Mouse (Mus musculus) CH12.LX (cell line): Measurements from ENCODE around the gene Ebf3. TPM values are rescaled to one million over a fixed set of nuclear protein-coding genes. Genes with fewer than 3 reads are reported as not detected.

Experiments
- DNase-seq: peaks from one replicate; pipeline ENCODE4 v3.0.0-alpha.2; 2013; ENCODE audit errors: extremely low read depth
- H3K27ac ChIP-seq: 2 replicates; pipeline ENCODE4 v1.5.1; 2012; ENCODE audit warnings: low read depth, mild to moderate bottlenecking, control low read depth, moderate library complexity; ENCODE audit not compliant: insufficient read depth
- H3K27me3 ChIP-seq: replicated peaks from 2 replicates; pipeline ENCODE3; 2012; ENCODE audit warnings: inconsistent platforms
- H3K36me3 ChIP-seq, 2 experiments: replicated peaks in 1 of 2; 2 replicates each; pipeline versions ENCODE3 to v1.6.1; 2012; ENCODE audit warnings: inconsistent platforms in 1 of 2, low read length in 1 of 2, mild to moderate bottlenecking in 1 of 2, mixed read lengths in 1 of 2, moderate library complexity in 1 of 2; ENCODE audit not compliant: control insufficient read depth in 1 of 2, insufficient read depth in 1 of 2
- H3K4me1 ChIP-seq, 2 experiments: 2 replicates each; pipeline ENCODE4 v1.6.1; 2012; ENCODE audit warnings: inconsistent platforms in 1 of 2, moderate library complexity in 1 of 2; ENCODE audit not compliant: insufficient read depth in 2 of 2, control insufficient read depth in 1 of 2
- H3K4me2 ChIP-seq: 2 replicates; pipeline ENCODE4 v1.6.1; 2012; ENCODE audit warnings: low read depth, mild to moderate bottlenecking, control low read depth; ENCODE audit not compliant: poor library complexity, insufficient read depth, severe bottlenecking
- H3K4me3 ChIP-seq, 3 experiments: fragments of 150-350 bp in 1 of 3; sonication (generic) in 1 of 3; replicated peaks in 1 of 3; 2 replicates each; pipeline versions ENCODE3 to v1.5.1; 2011 to 2012; ENCODE audit warnings: low read depth in 2 of 3, low read length in 2 of 3, mild to moderate bottlenecking in 2 of 3, moderate library complexity in 2 of 3, control low read depth in 1 of 3, improper control_type of control experiment in 1 of 3, inconsistent platforms in 1 of 3, mixed read lengths in 1 of 3; ENCODE audit not compliant: poor library complexity in 1 of 3
- H3K79me2 ChIP-seq: replicated peaks from 2 replicates; pipeline ENCODE4 v1.6.1; 2012; ENCODE audit warnings: mild to moderate bottlenecking, moderate library complexity; ENCODE audit not compliant: control insufficient read depth, poor library complexity, insufficient read depth, severe bottlenecking; ENCODE audit errors: extremely low read depth
- H3K9ac ChIP-seq: 2 replicates; pipeline ENCODE4 v1.6.1; 2012; ENCODE audit warnings: low read depth, mild to moderate bottlenecking, control low read depth, moderate library complexity; ENCODE audit not compliant: insufficient read depth
- H3K9me3 ChIP-seq: replicated peaks from 2 replicates; pipeline ENCODE3; 2012; ENCODE audit warnings: low read length, inconsistent platforms, mixed read lengths
- BHLHE40 ChIP-seq: IDR thresholded peaks from 2 replicates; pipeline ENCODE4 v1.6.1; 2011; ENCODE audit warnings: mild to moderate bottlenecking, low read depth, low read length, improper control_type of control experiment
- CHD1 ChIP-seq: IDR thresholded peaks from 2 replicates; pipeline ENCODE4 v1.6.1; 2012; ENCODE audit warnings: low read depth, low read length, improper control_type of control experiment, inconsistent platforms
- CHD2 ChIP-seq: IDR thresholded peaks from 2 replicates; pipeline ENCODE4 v1.6.1; 2011; ENCODE audit warnings: low read length, improper control_type of control experiment
- CTCF ChIP-seq, 2 experiments: IDR thresholded peaks in 1 of 2; conservative IDR thresholded peaks in 1 of 2; 2 replicates each; pipeline ENCODE4 v1.5.1; 2011 to 2012; ENCODE audit warnings: low read depth in 2 of 2, low read length in 2 of 2, improper control_type of control experiment in 1 of 2, inconsistent platforms in 1 of 2, mild to moderate bottlenecking in 1 of 2, moderate library complexity in 1 of 2
- E2F4 ChIP-seq: IDR thresholded peaks from 2 replicates; pipeline ENCODE4 v1.6.1; 2011; ENCODE audit warnings: low read depth, low read length, improper control_type of control experiment; ENCODE audit not compliant: insufficient replicate concordance
- ELF1 ChIP-seq: IDR thresholded peaks from 2 replicates; pipeline ENCODE4 v1.6.1; 2014; ENCODE audit warnings: low read depth, mild to moderate bottlenecking, inconsistent platforms, low read length, improper control_type of control experiment
- EP300 ChIP-seq: IDR thresholded peaks from 2 replicates; pipeline ENCODE4 v1.6.1; 2011; ENCODE audit warnings: low read length, improper control_type of control experiment
- ETS1 ChIP-seq: conservative IDR thresholded peaks from 2 replicates; pipeline ENCODE4 v1.6.1; 2012; ENCODE audit warnings: low read depth, mild to moderate bottlenecking, inconsistent platforms, low read length, improper control_type of control experiment, moderate library complexity
- GABPA ChIP-seq: IDR thresholded peaks from 2 replicates; pipeline ENCODE4 v1.6.1; 2012; ENCODE audit warnings: low read depth, low read length, improper control_type of control experiment, inconsistent platforms; ENCODE audit not compliant: insufficient replicate concordance
- IRF4 ChIP-seq: IDR thresholded peaks from 2 replicates; pipeline ENCODE4 v1.6.1; 2014; ENCODE audit warnings: low read depth, mild to moderate bottlenecking, inconsistent platforms, low read length, improper control_type of control experiment
- JUN ChIP-seq: IDR thresholded peaks from 2 replicates; pipeline ENCODE4 v1.6.1; 2011; ENCODE audit warnings: low read depth, mild to moderate bottlenecking, low read length, improper control_type of control experiment, moderate library complexity; ENCODE audit not compliant: insufficient read depth
- JUND ChIP-seq: conservative IDR thresholded peaks from 2 replicates; pipeline ENCODE4 v1.6.1; 2011; ENCODE audit warnings: low read depth, low read length, improper control_type of control experiment
- KAT2A ChIP-seq: IDR thresholded peaks from 2 replicates; pipeline ENCODE4 v1.6.1; 2012; ENCODE audit warnings: low read length, improper control_type of control experiment, inconsistent platforms; ENCODE audit not compliant: insufficient replicate concordance
- MAFK ChIP-seq: IDR thresholded peaks from 2 replicates; pipeline ENCODE4 v1.6.1; 2011; ENCODE audit warnings: low read length, improper control_type of control experiment; ENCODE audit not compliant: insufficient replicate concordance
- MAZ ChIP-seq: IDR thresholded peaks from 2 replicates; pipeline ENCODE4 v1.6.1; 2012; ENCODE audit warnings: low read depth, mild to moderate bottlenecking, inconsistent platforms, low read length, improper control_type of control experiment, moderate library complexity
- MEF2A ChIP-seq: IDR thresholded peaks from 2 replicates; pipeline ENCODE4 v1.6.1; 2014; ENCODE audit warnings: low read depth, mild to moderate bottlenecking, inconsistent platforms, low read length, improper control_type of control experiment, borderline replicate concordance
- MYC ChIP-seq: IDR thresholded peaks from 2 replicates; pipeline ENCODE4 v1.6.1; 2011; ENCODE audit warnings: low read depth, mild to moderate bottlenecking, improper control_type of control experiment, low read length
- NELFE ChIP-seq: IDR thresholded peaks from 2 replicates; pipeline ENCODE4 v1.6.1; 2011; ENCODE audit warnings: low read depth, low read length, improper control_type of control experiment
- NRF1 ChIP-seq: IDR thresholded peaks from 2 replicates; pipeline ENCODE4 v1.6.1; 2014; ENCODE audit warnings: low read depth, mild to moderate bottlenecking, inconsistent platforms, low read length, improper control_type of control experiment, moderate library complexity
- PAX5 ChIP-seq: IDR thresholded peaks from 2 replicates; pipeline ENCODE4 v1.6.1; 2012; ENCODE audit warnings: low read length, inconsistent platforms, mixed read lengths
- POLR2A ChIP-seq: IDR thresholded peaks from 2 replicates; pipeline ENCODE4 v1.6.1; 2011; ENCODE audit warnings: low read depth, mild to moderate bottlenecking, improper control_type of control experiment, low read length
- RAD21 ChIP-seq: IDR thresholded peaks from 2 replicates; pipeline ENCODE4 v1.6.1; 2011; ENCODE audit warnings: low read depth, mild to moderate bottlenecking, low read length, improper control_type of control experiment, moderate library complexity
- SIN3A ChIP-seq: IDR thresholded peaks from 2 replicates; pipeline ENCODE4 v1.6.1; 2012; ENCODE audit warnings: low read length, improper control_type of control experiment, inconsistent platforms
- SMC3 ChIP-seq: IDR thresholded peaks from 2 replicates; pipeline ENCODE4 v1.6.1; 2011; ENCODE audit warnings: low read depth, low read length, improper control_type of control experiment
- TBP ChIP-seq: conservative IDR thresholded peaks from 2 replicates; pipeline ENCODE4 v1.6.1; 2011; ENCODE audit warnings: low read depth, low read length, improper control_type of control experiment
- TCF12 ChIP-seq: IDR thresholded peaks from 2 replicates; pipeline ENCODE4 v1.6.1; 2014; ENCODE audit warnings: low read depth, mild to moderate bottlenecking, inconsistent platforms, low read length, improper control_type of control experiment
- UBTF ChIP-seq: IDR thresholded peaks from 2 replicates; pipeline ENCODE4 v1.6.1; 2012; ENCODE audit warnings: low read depth, mild to moderate bottlenecking, inconsistent platforms, low read length, improper control_type of control experiment, moderate library complexity
- USF1 ChIP-seq: IDR thresholded peaks from 2 replicates; pipeline ENCODE4 v1.6.1; 2014; ENCODE audit warnings: low read depth, mild to moderate bottlenecking, inconsistent platforms, low read length, improper control_type of control experiment
- USF2 ChIP-seq: conservative IDR thresholded peaks from 2 replicates; pipeline ENCODE4 v1.6.1; 2011; ENCODE audit warnings: low read depth, low read length, improper control_type of control experiment
- ZC3H11A ChIP-seq: IDR thresholded peaks from 2 replicates; pipeline ENCODE4 v1.6.1; 2012; ENCODE audit warnings: low read depth, mild to moderate bottlenecking, inconsistent platforms, low read length, improper control_type of control experiment
- ZMIZ1 ChIP-seq: IDR thresholded peaks from 2 replicates; pipeline ENCODE4 v1.6.1; 2012; ENCODE audit warnings: low read depth, mild to moderate bottlenecking, inconsistent platforms, low read length, improper control_type of control experiment
- ZNF384 ChIP-seq: IDR thresholded peaks from 2 replicates; pipeline ENCODE4 v1.6.1; 2012; ENCODE audit warnings: low read depth, low read length, improper control_type of control experiment, inconsistent platforms
- dilution Hi-C: fragments of 300-500 bp; cut with MboI; formaldehyde crosslinking; loops from 2 replicates; pipeline ENCODE4 v1.14.3; 2020; ENCODE audit warnings: low sequenced_read_pairs; ENCODE audit not compliant: extremely low pct_unique_long_range_greater_than_20kb, extremely low pct_ligation_motif_present
- in situ Hi-C: fragments of 300-500 bp; cut with MboI; formaldehyde crosslinking; loops from 3 replicates; pipeline ENCODE4 v1.14.3; 2019; ENCODE audit warnings: low sequenced_read_pairs, low pct_ligation_motif_present, low pct_unique_long_range_greater_than_20kb, mixed read lengths
- polyA plus RNA-seq: library from polyadenylated mRNA; unstranded; fragments of >175 nt; gene quantifications from 2 replicates; pipeline ENCODE4 v1.2.1, GENCODE M21; 2012; ENCODE audit warnings: low read depth; ENCODE audit not compliant: insufficient read length
- total RNA-seq, 2 experiments: library from RNA; depleted of rRNA; stranded (reverse); fragments of 300-350 nt in 1 of 2; fragments of >200 nt in 1 of 2; gene quantifications; 2 replicates each; pipeline ENCODE4 v1.2.3; 2012 to 2014

Gene Ebf3
- total and polyA plus RNA-seq, 3 experiments = 0.10 to 0.89 TPM; not detected in 1

GRCm38 (mm10) chr7:137262330-137262729 lies 51.9 kb downstream of the Ebf3 start:
- Histone ChIP-seq H3K27ac (no peak overlapping the region), H3K9ac (no peak overlapping the region), H3K9me3 (no peaks in the 10 kb centered on the region), H3K4me1 (no peaks in the 10 kb centered on the region), H3K4me3 (no peak overlapping the region), H3K36me3 (no peaks in the 10 kb centered on the region), H3K4me2 (no peak overlapping the region), H3K27me3 (peaks cover 2% of the 10 kb centered on the region), H3K79me2 (no peaks in the 10 kb centered on the region)
- dilution Hi-C loops = no loop called here
- TF ChIP-seq JUND (no peak), JUN (no peak), POLR2A (no peak), ETS1 (no peak)
- in situ Hi-C loops = no loop called here
- DNase-seq = no peak

DNA sequence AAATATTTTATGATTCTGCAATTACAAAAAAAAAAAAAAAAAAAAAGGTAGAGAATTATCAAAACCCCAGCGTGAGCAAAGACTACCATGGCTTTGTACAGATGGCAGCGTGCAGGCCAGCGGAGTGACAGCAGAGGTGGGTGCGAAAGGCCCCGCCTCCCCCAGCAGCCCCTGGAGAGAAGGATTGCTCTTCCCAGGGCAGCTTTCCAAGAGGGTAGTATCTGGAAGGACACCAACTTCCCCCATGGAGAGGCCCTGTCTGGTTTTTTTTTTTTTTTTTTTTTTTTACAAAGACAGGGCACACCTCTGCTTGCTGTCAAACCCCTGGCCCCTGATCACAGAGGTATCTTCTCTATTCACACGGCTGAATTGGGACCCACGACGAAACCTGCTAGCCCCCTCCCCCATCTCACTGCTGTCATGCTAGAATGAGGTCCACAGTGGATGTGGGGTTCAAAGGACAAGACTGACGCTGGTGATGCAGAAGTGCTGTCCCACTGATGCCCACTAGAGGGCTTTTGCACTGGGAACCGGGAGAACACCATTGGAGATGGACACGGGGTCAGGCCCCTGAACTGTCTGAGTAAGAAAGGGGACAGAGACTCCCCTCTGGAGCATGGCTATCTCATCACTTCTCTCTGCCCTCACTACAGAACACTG lies 67.9 kb downstream of the Ebf3 start:
- Histone ChIP-seq H3K27me3 (peaks cover 3% of the 10 kb centered on the region), H3K4me3 (no peak overlapping the region), H3K79me2 (no peaks in the 10 kb centered on the region), H3K27ac (no peak overlapping the region), H3K9me3 (no peaks in the 10 kb centered on the region), H3K4me2 (no peak overlapping the region), H3K4me1 (peaks cover 2 to 4% of the 10 kb centered on the region in 2 experiments; a peak in 2 of 4 replicates), H3K9ac (no peak overlapping the region), H3K36me3 (no peaks in the 10 kb centered on the region)
- TF ChIP-seq BHLHE40 (no peak), GABPA (no peak), E2F4 (no peak), PAX5 (no peak), ZNF384 (peak; percentile 76), MEF2A (no peak), TBP (no peak), EP300 (no peak), MAFK (no peak), NELFE (0 out of 2 replicates have a peak, but pooled peaks have one; percentile 34), ZMIZ1 (no peak), USF1 (no peak), CHD2 (peak; percentile 17; the same call in 1 of the 2 replicates), IRF4 (peak; percentile 64; the same call in 1 of the 2 replicates), ELF1 (no peak), USF2 (no peak), CHD1 (no peak), JUN (no peak), KAT2A (no peak), ZC3H11A (peak; percentile 32; the same call in 1 of the 2 replicates), MAZ (no peak), SIN3A (0 out of 2 replicates have a peak, but pooled peaks have one; percentile 36), CTCF (conservative IDR thresholded peaks at IDR 0.05 in 1 of 2, IDR thresholded peaks at IDR 0.05 in 1 of 2; ENCODE audit: low read depth in 2 of 2, low read length in 2 of 2) (peak; percentile 62 to 82), MYC (0 out of 2 replicates have a peak, but pooled peaks have one; percentile 45), RAD21 (peak; percentile 70), SMC3 (peak; percentile 90), UBTF (no peak), TCF12 (0 out of 2 replicates have a peak, but pooled peaks have one; percentile 25), NRF1 (no peak)
- dilution Hi-C loops = no loop called here
- in situ Hi-C loops = no loop called here
- DNase-seq = peak; percentile 60
